Mouse (Mus musculus): ENCODE data around the gene Rhox3e.
"Not testable (repeated sequence)": the region's sequence is repeated elsewhere in the genome, so short reads cannot be mapped to it uniquely, and the experiment has no call there.

Gene Rhox3e

DNA sequence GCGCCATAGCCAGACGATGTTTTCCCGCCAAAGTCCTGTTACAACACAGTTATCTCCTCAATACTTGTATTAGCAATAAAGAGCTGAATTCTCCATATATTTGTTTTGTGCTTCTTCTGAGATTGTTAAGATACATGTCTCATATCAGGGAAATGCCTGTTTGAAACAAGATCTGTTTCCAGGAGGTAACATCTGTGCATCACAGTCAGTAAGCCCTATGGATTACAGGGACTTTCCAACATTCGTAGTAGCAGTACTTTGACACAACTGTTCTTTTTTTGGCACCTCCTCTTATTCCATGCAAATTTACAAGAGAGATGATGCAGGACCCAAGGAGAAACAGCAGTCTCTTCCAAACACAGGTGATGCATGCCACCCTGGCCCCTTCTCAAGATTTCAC lies at the start of gene Rhox3e:
TSS of gene Rhox3e (plus strand) at position 301 of the 400 bp plus-strand sequence.
- DNase-seq: not testable (repeated sequence)

DNA sequence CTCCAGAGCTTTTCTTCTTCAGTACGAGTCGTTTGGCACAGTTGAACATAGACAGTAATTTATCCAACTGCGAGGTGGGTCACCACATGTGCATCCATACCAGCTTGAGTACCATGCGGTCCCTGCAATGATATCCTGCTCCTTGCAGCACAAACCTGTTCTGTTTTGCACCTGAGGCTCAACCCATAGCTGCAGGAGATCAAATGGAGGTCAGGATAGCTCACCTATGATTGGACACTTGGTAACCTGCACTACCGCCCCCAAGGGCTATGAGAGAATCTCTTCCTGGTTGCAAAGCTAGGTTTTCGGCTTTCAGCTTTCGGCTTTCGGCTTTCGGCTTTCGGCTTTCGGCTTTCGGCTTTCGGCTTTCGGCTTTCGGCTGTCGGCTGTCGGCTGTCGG lies 27.8 kb upstream of the Rhox3e start, which contains the start of gene Rhox4d:
TSS of gene Rhox4d (plus strand) at position 301 of the 400 bp plus-strand sequence.
- DNase-seq: not testable (repeated sequence)

DNA sequence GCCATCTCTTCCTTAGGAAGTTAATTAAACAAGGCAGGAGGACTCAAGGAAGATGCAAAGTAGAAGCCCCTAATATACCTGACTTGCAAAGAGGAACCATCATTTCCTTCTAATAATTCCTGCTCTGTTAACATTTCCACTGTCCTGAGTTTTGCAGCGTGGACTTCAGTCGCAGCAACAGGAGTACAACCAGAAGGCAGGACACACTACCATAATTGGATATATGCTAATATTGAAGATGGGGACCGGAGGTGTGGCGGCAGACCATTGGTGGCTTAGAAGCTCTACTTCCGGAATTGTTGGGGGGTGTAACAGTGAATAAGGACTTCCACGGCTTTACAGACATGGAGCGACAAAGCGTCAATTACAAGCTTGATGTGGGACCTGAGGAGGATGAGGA lies 11.7 kb upstream of the Rhox3e start, which contains the start of gene Rhox2e:
TSS of gene Rhox2e (plus strand) at position 301 of the 400 bp plus-strand sequence.
- not testable (repeated sequence) for DNase-seq

DNA sequence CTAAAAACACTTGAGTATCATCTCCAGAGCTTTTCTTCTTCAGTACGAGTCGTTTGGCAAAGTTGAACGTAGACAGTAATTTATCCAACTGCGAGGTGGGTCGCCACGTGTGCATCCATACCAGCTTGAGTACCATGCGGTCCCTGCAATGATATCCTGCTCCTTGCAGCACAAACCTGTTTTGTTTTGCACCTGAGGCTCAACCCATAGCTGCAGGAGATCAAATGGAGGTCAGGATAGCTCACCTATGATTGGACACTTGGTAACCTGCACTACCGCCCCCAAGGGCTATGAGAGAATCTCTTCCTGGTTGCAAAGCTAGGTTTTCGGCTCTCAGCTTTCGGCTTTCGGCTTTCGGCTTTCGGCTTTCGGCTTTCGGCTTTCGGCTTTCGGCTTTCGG lies 15.3 kb downstream of the Rhox3e start, which contains the start of gene Rhox4e:
TSS of gene Rhox4e (plus strand) at position 301 of the 400 bp plus-strand sequence.
- not testable (repeated sequence) for DNase-seq

DNA sequence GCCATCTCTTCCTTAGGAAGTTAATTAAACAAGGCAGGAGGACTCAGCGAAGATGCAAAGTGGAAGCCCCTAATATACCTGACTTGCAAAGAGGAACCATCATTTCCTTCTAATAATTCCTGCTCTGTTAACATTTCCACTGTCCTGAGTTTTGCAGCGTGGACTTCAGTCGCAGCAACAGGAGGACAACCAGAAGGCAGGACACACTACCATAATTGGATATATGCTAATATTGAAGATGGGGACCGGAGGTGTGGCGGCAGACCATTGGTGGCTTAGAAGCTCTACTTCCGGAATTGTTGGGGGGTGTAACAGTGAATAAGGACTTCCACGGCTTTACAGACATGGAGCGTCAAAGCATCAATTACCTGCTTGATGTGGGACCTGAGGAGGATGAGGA lies 29.3 kb downstream of the Rhox3e start, which contains the start of gene Rhox2f:
TSS of gene Rhox2f (plus strand) at position 301 of the 400 bp plus-strand sequence.
- DNase-seq: not testable (repeated sequence)

DNA sequence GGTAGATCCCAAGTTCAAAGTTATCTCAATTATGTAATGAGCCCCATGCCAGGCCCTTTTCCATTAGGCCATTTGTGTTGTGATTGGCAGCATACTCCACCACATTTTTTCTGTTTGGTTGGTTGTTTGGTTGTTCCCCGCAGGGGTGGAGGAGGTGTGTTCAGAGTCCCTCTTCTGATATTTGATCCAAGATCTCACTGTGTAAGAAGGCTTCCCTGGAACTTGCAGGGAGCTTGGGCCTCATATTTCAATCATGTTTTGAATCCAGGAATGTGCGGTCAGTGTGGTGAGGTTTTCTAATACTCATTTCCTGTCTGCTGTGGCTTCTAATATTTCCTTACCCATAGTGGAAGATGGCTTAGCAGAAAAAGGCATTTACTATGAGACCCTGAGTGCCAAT lies 30.8 kb downstream of the Rhox3e start:
- DNase-seq: not testable (repeated sequence)

DNA sequence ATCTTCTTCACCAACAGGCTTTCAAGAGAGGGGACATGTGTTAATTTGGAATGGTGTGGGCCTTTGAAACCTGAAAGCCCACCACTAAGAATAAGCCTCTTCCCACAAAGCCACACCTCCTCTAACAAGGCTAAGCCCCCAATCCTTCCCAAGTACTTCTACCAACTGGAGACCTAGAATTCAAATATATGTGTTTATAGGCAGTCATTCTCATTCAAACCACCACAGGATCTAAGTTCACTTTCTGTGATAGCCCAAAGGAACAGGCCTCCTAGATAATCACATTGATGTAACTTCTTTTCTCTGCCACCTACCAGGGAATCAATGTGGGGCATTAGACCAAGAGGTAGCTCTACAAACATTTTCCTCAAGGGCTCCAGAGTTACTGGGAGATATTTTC lies 38.9 kb downstream of the Rhox3e start, which contains the start of gene Rhox3f:
TSS of gene Rhox3f (plus strand) at position 301 of the 400 bp plus-strand sequence.
- not testable (repeated sequence) for DNase-seq

All from kidney, postnatal 4 days (tissue).